Mouse (Mus musculus) intestine, postnatal 0 days (tissue): ENCODE measurements around the gene Hoxd1. TPM values are rescaled to one million over a fixed set of nuclear protein-coding genes. Genes with fewer than 3 reads are reported as not detected.

Experiments used
- ATAC-seq: fragments of 200-750 bp; cut with Nextera tagmentation; 2 replicates; pipeline ENCODE4 v1.8.0; 2017; ENCODE audit warnings: mild to moderate bottlenecking, moderate TSS enrichment, moderate library complexity
- H3K27ac ChIP-seq: fragments of 300-500 bp; sonication (generic); 2 replicates; pipeline ENCODE4 v1.5.1; 2014; ENCODE audit warnings: mild to moderate bottlenecking, low read depth, low read length, moderate library complexity
- H3K27me3 ChIP-seq: fragments of 300-500 bp; sonication (generic); replicated peaks from 2 replicates; pipeline ENCODE4 v1.6.1; 2014; ENCODE audit warnings: low read length, mixed read lengths; ENCODE audit not compliant: control insufficient read depth, insufficient read depth
- H3K36me3 ChIP-seq: fragments of 300-500 bp; sonication (generic); 2 replicates; pipeline ENCODE4 v1.6.1; 2014; ENCODE audit warnings: mild to moderate bottlenecking, moderate library complexity; ENCODE audit not compliant: control insufficient read depth, insufficient read depth
- H3K4me1 ChIP-seq: fragments of 300-500 bp; sonication (generic); replicated peaks from 2 replicates; pipeline ENCODE4 v1.6.1; 2014; ENCODE audit warnings: antibody characterized with exemption, low read length, mixed read lengths; ENCODE audit not compliant: control insufficient read depth, insufficient read depth
- H3K4me2 ChIP-seq: fragments of 300-500 bp; sonication (generic); replicated peaks from 2 replicates; pipeline ENCODE4 v1.6.1; 2014; ENCODE audit warnings: low read depth, mild to moderate bottlenecking, moderate library complexity
- H3K4me3 ChIP-seq: fragments of 300-500 bp; sonication (generic); 2 replicates; pipeline ENCODE4 v1.5.1; 2014; ENCODE audit warnings: low read depth, low read length
- H3K9ac ChIP-seq: fragments of 300-500 bp; sonication (generic); 2 replicates; pipeline ENCODE4 v1.6.1; 2014; ENCODE audit warnings: mild to moderate bottlenecking, low read depth, low read length
- H3K9me3 ChIP-seq: fragments of 300-500 bp; sonication (generic); 2 replicates; pipeline ENCODE4 v1.6.1; 2016; ENCODE audit warnings: mixed run types; ENCODE audit not compliant: control insufficient read depth
- CTCF ChIP-seq: sonication (generic); IDR thresholded peaks from 2 replicates; pipeline ENCODE4 v1.5.1; 2016; ENCODE audit warnings: low read depth, mild to moderate bottlenecking, control low read depth, antibody characterized with exemption, moderate library complexity
- WGBS: fragments of 180-500 bp; shearing (Covaris S2); extraction: QIAGEN DNeasy Blood & Tissue Kit; methylation state at CpG from one replicate; pipeline ENCODE4 v1.1.7; 2014; 5-methylcytosine and 5-hydroxymethylcytosine counted together
- polyA plus RNA-seq: library from polyadenylated mRNA; unstranded; fragments of >200 nt; fragmentation: Nextera tagmentation; extraction: Ambion mirVana; gene quantifications from 2 replicates; pipeline ENCODE4 v1.2.1, GENCODE M21; 2015

Gene Hoxd1
- polyA plus RNA-seq, 1 experiment from 2014 or later, result not detected

- Histone ChIP-seq H3K9ac (no peak overlapping the region), H3K4me3 (peak overlapping the region; percentile 7; the same call in 1 of the 2 replicates), H3K4me1 (no peaks in the 10 kb centered on the region), H3K27ac (no peak overlapping the region), H3K36me3 (no peaks in the 10 kb centered on the region; the same call in 1 of the 2 replicates), H3K4me2 (peak overlapping the region; percentile 31), H3K9me3 (no peaks in the 10 kb centered on the region), H3K27me3 (peaks cover 90% of the 10 kb centered on the region)
- TF ChIP-seq CTCF, result no peak
- WGBS, result 19% methylated on average over 42 of the region's 42 CpGs
- no peak for ATAC-seq
These were observed 26.7 kb upstream of the Hoxd1 start for GRCm38 (mm10) chr2:74735851-74736687.

- Histone ChIP-seq H3K4me3 (0 out of 2 replicates have a peak overlapping the region, but pooled peaks have one; percentile 7), H3K4me2 (peak overlapping the region; percentile 31), H3K4me1 (no peaks in the 10 kb centered on the region), H3K27ac (no peak overlapping the region), H3K36me3 (no peaks in the 10 kb centered on the region; the same call in 1 of the 2 replicates), H3K9me3 (no peaks in the 10 kb centered on the region), H3K27me3 (peaks cover 91% of the 10 kb centered on the region), H3K9ac (no peak overlapping the region)
- no peak for TF ChIP-seq CTCF
- no peak for ATAC-seq
- 29% methylated on average over 15 of the region's 15 CpGs for WGBS
These were observed 25.8 kb upstream of the Hoxd1 start for GRCm38 (mm10) chr2:74736688-74737577.

GRCm38 (mm10) chr2:74737578-74738070 lies 25.2 kb upstream of the Hoxd1 start:
- Histone ChIP-seq H3K4me3 (no peak overlapping the region), H3K4me1 (no peaks in the 10 kb centered on the region), H3K36me3 (no peaks in the 10 kb centered on the region; the same call in 1 of the 2 replicates), H3K9me3 (no peaks in the 10 kb centered on the region), H3K4me2 (no peak overlapping the region), H3K27me3 (peaks cover 90% of the 10 kb centered on the region), H3K27ac (no peak overlapping the region), H3K9ac (no peak overlapping the region)
- no peak for TF ChIP-seq CTCF
- no peak for ATAC-seq
- 44% methylated on average over 7 of the region's 7 CpGs for WGBS

GRCm38 (mm10) chr2:74738623-74739475 lies 23.9 kb upstream of the Hoxd1 start:
- no peaks in the 10 kb centered on the region for H3K4me1 ChIP-seq
- peak; percentile 36; the same call in 1 of the 2 replicates for ATAC-seq
- H3K4me2 ChIP-seq, result peak overlapping the region; percentile 35; the same call in 1 of the 2 replicates
- no peak overlapping the region for H3K4me3 ChIP-seq
- H3K36me3 ChIP-seq, result no peaks in the 10 kb centered on the region; the same call in 1 of the 2 replicates
- 10% methylated on average over 20 of the region's 20 CpGs for WGBS
- no peak overlapping the region for H3K9ac ChIP-seq
- H3K9me3 ChIP-seq, result no peaks in the 10 kb centered on the region
- peaks cover 85% of the 10 kb centered on the region for H3K27me3 ChIP-seq
- no peak overlapping the region for H3K27ac ChIP-seq
- TF ChIP-seq CTCF, result no peak

GRCm38 (mm10) chr2:74739476-74739800 lies 23.3 kb upstream of the Hoxd1 start:
- 45% methylated on average over 2 of the region's 2 CpGs for WGBS
- no peaks in the 10 kb centered on the region; the same call in 1 of the 2 replicates for H3K36me3 ChIP-seq
- no peaks in the 10 kb centered on the region for H3K4me1 ChIP-seq
- H3K27ac ChIP-seq, result no peak overlapping the region
- no peak overlapping the region for H3K4me3 ChIP-seq
- peaks cover 85% of the 10 kb centered on the region for H3K27me3 ChIP-seq
- no peak overlapping the region for H3K4me2 ChIP-seq
- no peak for TF ChIP-seq CTCF
- H3K9ac ChIP-seq, result no peak overlapping the region
- no peak for ATAC-seq
- H3K9me3 ChIP-seq, result no peaks in the 10 kb centered on the region
